Mouse (Mus musculus) right cerebral cortex, adult 18-20 months (tissue): ENCODE data around the gene Sypl.

Experiments
- DNase-seq: peaks from one replicate; pipeline ENCODE4 v3.0.0; 2022; ENCODE audit warnings: mixed read lengths

Sypl gene

GRCm38 (mm10) chr12:32953596-32954215 lies at the start of gene Sypl:
Gene Sypl (plus strand): TSS chr12:32953891.
- peak; percentile 96 for DNase-seq

DNA sequence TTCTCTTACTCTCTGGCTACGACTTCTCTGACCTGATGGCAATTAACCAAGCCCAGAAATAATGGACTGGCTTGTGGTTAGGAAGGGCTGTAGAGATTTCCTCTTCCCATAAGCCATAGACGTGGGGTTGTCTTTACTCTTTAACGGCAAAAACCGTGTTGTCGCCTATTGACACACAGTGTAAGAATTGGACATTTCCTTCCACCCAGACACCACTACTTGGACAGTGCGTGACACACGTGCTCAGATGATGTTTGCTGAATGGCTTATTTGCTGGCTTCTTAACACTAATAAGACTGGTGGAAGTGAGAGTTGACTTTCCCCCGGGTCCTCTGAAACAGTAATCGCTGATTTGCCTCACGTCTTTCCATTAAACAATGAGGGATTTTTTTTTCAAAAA lies 44.0 kb upstream of the Sypl start:
- no peak for DNase-seq

GRCm38 (mm10) chr12:32910092-32910491 lies 43.6 kb upstream of the Sypl start:
- peak; percentile 75 for DNase-seq

- peak; percentile 35 for DNase-seq
Observed at GRCm38 (mm10) chr12:32910560-32911194, 43.0 kb upstream of the Sypl start.

DNA sequence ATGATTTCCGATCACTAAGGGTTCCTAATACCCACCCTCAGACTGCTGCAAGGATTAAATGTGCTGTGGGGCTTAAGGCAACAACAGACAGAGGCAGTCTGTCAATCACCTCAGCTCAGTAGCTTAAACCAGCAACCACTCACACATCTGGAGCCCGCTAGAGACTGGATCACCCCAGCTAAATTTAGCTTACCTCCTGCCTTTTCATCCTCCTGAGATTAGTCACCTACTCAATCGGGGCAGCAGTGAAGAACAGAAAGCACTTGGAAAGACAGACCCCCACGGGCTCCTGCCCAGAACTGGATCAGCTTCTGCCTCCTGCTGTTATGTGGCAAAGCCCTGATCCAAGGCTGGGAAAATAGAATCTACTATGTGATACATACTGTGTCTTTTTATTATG lies 42.1 kb upstream of the Sypl start:
- no peak for DNase-seq

DNA sequence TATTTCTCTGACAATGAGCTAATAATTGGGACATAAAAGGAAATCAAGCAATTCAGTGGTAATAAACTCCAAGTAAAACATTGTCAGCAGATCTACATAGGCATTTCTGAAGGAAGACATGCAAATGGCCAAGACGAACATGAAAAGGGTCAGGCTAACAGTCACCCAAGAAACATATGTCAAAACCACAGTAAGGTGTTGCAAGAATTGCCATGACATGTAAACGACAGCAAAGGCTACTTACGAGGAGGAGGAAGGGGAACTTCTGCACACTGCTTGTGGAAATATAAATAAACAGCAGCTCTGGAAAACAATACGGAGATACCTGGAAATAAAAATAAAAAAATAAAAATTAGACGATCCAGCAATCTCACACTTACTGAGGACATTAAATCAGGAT lies 40.9 kb upstream of the Sypl start:
- DNase-seq = no peak

DNA sequence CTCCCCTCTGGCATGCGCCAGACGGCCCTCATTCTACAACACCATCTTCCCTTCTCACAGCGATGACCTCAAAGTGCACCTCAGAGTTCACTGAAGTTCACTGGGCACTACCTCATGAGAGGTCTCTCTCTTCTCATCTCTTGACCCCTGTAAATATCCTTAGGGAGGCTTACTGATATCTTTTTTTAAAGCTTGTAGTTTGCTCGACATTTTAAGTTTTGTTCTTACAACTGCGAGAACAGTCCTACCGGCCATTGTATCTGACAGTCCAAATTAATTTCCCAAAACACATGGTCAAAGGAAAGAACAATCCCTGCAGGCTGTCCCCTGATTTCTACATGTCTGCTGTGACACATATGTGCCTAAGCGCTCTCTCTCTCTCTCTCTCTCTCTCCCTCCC lies 35.0 kb upstream of the Sypl start:
- no peak for DNase-seq

- no peak for DNase-seq
Observed at GRCm38 (mm10) chr12:32919091-32919490, 34.6 kb upstream of the Sypl start.

GRCm38 (mm10) chr12:32919527-32919926 lies 34.2 kb upstream of the Sypl start:
- DNase-seq = no peak

- peak; percentile 47 for DNase-seq
Observed at GRCm38 (mm10) chr12:32920185-32920788, 33.4 kb upstream of the Sypl start.

DNA sequence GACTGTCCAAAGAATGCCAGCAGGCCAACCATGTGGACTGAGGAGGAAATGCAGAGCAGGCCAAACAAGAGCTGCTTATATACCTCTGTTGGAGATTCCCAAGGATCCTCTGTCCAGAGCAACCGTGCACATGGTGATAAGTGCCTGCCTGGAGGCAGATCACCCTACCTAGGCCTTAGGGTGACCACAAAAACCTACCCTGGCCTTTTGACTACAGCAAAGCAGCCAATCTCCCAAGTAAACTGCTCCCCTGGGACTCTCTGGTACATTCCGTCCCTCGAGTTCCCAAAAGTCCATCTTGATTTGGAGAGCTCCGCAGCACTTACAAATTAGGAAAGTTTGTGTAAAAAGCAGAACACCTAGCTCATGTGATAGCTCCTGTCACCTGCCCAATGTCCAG lies 32.6 kb upstream of the Sypl start:
- DNase-seq = no peak

- no peak for DNase-seq
Observed at GRCm38 (mm10) chr12:32921532-32922131, 32.1 kb upstream of the Sypl start.

DNA sequence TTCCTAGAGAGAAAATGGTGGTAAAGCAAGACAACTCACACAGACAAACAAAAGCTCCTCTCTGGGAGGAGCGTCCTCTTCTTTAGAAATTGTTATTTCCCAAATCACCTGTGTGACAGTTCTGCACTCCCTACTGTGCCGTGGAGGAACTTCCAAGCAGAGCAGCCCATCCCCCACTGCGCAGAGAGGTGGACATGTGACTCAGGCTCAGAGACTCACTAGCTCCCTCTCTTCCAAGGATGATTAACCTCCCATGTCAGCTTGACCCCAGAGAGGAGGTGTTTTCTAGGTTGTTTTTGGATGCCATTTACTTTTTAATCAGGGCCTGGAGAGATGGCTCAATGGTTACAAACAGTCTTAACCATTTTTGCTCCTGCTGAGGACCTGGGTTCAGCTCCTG lies 29.4 kb upstream of the Sypl start:
- DNase-seq = no peak

DNA sequence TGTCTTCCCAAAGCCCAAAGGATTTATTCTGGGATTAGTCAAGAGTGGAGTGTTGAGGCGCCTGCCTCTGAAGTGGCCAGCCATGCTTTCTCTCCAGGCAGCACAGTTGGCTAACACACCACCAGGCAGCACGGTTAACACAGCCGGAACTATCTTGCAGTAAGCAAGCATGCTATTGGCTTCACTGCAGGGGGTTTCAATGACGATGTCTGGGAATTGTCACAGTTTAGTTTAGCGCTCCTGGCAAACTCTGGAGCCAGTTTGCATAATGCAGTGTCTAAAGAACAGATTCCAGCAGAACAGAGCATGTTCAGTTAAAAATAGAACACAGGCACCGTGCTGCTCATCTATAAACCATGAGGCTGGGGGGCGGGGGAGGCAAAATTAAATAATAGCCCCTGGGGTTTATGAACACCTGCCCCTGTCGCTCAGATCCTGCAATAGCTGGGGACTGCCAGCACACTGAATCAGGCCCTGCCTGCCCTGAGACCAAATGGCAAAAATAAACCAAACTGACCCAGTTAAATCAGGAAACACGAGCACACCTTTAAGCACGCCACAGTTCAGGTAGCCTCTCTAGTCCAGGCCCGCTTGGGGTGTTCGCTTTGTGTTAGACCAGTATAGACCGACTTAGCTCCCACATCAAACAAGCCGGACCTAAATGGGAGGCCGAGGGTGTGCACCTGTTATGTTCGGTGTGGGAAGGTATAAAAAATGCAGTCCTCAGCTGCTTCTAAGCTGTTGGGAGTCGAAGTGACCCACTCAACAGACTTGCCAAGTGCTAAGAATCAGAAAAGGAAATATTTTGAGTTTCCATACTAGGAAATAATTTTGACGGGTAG lies 27.1 kb upstream of the Sypl start:
- peak; percentile 58 for DNase-seq

DNA sequence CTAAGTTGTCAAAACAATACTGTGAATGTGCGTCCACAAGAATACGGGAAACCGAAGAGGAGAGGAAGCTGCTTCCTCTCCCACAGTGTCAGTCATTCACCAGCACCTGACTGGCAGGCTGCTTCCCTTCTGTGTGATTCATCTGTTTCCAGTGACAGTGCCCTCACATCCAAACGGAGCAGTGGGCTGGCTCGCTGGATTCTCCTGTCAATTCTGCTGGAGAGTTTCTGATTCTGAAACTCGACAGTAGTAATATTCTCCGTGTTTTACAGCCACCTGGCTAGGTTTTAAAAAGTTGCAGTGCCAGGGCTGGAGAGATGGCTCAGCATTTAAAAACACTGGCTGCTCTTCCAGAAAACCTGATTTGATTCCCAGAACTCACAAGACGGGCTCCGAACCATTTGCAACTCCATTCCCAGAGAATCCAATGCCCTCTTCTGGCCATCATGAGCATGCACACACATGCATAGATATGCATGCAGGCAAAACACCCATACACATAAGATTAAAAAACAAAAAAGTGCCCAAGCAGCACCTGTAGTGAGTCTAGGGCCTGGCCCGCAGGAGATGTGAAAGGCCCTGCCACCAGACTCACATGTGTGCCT lies 26.4 kb upstream of the Sypl start:
- DNase-seq = peak; percentile 31

- DNase-seq = no peak
Observed at GRCm38 (mm10) chr12:32928180-32928579, 25.5 kb upstream of the Sypl start.

- no peak for DNase-seq
Observed at GRCm38 (mm10) chr12:32929831-32930513, 23.7 kb upstream of the Sypl start.

- DNase-seq = no peak
Observed at GRCm38 (mm10) chr12:32930566-32930965, 23.1 kb upstream of the Sypl start.

GRCm38 (mm10) chr12:32936246-32936946 lies 17.3 kb upstream of the Sypl start:
- DNase-seq = no peak

GRCm38 (mm10) chr12:32941141-32941540 lies 12.6 kb upstream of the Sypl start:
- no peak for DNase-seq

GRCm38 (mm10) chr12:32943347-32943746 lies 10.3 kb upstream of the Sypl start:
- DNase-seq = no peak
